Mouse (Mus musculus): Measurements from ENCODE around the gene Slc28a2. TPM values are rescaled to one million over a fixed set of nuclear protein-coding genes. Genes with fewer than 3 reads are reported as not detected.
"Not testable (repeated sequence)": the region's sequence is repeated elsewhere in the genome, so short reads cannot be mapped to it uniquely, and the experiment has no call there.

Gene Slc28a2
- not detected for total RNA-seq (2021)
- long read RNA-seq, experiment 1 = 0 reads
- long read RNA-seq, experiment 2 = 0 reads

DNA sequence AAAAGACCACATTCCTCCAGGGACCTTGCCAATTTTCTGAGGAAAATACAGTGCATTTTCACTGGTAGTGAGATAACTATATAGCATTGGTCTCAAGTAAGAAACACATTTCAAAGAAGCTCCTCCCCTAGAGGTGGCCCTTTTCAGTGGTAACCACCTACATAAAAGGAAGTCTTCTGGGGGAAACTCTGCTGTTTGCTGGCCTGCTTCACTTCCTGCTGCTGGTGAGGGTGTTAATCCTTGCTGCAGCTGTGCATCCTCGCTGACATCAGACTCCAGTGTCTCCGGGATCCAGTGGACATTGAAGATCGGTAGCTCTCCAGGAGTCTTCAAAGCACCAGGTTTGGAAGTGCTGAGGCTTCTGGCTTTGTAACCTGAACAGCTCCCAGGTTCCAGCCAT, at the start of gene Slc28a2:
Gene Slc28a2, plus strand, starts transcription at position 278 of the 400 bp plus-strand sequence.
- DNase-seq (ENCODE audit: low spot score in 2 of 2) = not testable (repeated sequence)

DNA sequence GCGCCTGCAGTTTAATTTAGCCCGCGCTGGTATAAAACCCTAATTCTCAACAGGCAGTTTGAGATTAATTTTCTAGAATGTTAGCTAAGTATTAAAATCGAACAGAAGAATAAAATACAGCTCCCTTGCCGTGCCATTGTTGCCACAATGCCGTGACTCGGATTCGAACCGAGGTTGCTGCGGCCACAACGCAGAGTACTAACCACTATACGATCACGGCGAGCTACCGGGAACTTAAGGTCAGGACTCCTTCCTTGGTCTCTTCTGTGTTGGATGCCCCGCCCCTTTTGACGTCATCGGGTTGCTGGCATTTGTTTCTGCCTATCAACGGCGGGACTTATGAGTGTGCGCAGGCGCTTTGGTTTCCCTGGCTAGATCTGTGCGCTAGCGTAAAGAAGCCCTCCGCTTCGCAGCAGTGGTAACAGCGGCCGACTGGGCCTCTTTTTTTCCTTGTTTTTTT, 49.0 kb upstream of the Slc28a2 start:
- DNase-seq (ENCODE audit: low spot score in 2 of 2) = peak; percentile 99

DNA sequence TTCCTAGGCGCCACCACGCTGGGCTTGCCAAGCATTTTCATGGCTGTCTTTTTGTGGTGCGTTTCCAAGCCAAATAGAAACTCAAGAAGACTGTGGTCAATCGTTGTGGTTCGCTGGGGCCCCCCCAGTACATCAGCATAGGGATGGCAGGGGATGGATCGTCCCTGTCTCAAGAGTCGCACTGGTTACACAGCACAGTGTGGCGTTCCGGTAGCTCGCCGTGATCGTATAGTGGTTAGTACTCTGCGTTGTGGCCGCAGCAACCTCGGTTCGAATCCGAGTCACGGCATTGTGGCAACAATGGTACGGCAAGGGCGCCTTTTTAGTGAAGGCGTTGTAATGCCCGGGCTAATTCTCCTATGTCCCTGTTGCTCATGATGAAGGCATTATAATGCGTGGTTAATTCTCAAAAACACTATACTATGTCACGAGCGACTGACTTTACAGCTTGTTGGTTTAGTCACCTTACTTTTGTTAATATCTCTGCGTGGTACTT, 48.5 kb upstream of the Slc28a2 start:
- peak; percentile 71 to 85 for DNase-seq (ENCODE audit: low spot score in 2 of 2)

DNA sequence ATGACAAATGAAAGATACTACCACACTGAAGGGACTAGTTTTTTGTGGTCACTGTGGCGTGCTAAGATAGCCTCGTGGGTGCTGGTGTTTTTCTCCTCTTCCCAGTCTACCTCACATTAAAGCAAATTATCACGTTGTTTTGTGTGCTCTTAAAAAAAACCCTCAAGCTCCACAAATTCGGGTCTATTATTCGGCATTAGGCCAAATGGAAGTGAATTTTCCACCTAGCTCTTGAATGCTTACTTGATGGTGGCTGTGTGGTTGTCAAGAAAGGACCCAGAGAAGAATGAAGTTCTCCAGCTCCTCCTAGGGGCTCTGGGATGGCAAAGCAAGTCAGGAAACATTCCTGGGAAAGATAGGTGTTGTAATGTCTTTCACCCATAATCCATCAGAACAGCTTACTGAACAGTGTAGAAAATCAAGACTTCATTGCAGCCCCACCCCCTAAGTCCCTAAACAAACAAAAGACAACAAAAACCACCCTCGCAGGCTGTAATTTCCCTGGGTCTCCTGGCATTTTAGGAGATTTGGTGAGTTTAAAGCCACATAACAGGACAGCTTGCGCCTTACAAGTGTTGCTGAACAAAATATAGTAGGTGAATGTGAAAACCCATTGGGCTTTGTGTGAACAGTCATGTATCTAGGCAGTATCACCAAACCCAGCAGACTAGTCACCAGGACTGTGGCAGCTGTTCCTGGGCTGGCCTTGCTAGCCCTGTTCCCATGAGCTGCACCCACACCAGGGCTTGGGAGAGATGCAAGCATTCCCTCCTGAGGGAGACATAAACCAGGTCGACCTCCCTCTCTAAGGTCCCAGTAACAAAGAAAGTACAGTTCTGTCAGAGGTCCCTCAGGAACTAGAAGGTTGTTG, 47.6 kb upstream of the Slc28a2 start:
- peak; percentile 35 to 75 for DNase-seq (ENCODE audit: low spot score in 2 of 2)

DNA sequence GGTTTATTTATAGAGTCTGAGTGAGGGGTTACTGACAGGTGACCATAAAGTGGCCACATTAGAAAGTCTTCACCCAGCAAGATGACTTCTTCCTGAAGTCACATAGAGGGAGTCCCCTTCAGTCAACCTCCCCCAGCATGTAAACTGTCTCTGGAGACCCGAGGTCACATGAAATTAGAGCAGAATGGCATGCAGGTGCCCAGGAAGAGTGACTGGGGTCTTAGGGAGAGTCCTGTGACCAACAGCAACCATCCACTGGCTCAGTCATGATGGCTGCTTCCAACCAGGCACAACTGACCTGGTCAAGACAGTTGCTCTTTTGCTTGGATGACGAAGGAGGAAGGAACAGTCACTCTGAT, 47.0 kb upstream of the Slc28a2 start:
- no peak for DNase-seq (ENCODE audit: low spot score in 2 of 2)

DNA sequence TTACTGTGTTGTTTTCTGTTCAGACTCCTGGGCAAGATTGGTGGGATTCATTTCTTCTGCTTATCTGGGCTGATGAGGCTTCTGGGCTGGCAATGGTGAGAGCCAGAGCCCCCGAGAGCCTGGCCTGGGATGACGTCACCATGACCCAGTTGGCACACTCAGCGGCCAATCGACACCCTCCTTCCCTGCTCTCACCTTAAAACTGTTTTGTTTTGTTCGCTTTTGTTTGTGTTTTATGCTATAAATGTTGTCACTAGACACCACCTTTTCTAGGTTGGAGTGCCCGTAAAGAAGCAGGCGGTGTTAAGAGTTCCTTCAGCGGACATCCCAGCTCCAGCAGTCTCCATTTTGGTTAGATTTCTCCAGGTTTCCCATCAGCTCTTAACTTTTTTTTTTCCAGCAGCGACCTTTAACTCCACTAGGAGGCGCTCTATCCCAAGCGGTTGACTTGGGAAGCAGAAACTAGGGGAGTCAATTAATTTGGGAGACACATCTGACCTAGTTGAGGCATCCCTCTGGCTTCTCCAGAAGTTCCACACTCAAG, 45.4 kb upstream of the Slc28a2 start:
- peak; percentile 69 to 78 for DNase-seq (ENCODE audit: low spot score in 2 of 2)

DNA sequence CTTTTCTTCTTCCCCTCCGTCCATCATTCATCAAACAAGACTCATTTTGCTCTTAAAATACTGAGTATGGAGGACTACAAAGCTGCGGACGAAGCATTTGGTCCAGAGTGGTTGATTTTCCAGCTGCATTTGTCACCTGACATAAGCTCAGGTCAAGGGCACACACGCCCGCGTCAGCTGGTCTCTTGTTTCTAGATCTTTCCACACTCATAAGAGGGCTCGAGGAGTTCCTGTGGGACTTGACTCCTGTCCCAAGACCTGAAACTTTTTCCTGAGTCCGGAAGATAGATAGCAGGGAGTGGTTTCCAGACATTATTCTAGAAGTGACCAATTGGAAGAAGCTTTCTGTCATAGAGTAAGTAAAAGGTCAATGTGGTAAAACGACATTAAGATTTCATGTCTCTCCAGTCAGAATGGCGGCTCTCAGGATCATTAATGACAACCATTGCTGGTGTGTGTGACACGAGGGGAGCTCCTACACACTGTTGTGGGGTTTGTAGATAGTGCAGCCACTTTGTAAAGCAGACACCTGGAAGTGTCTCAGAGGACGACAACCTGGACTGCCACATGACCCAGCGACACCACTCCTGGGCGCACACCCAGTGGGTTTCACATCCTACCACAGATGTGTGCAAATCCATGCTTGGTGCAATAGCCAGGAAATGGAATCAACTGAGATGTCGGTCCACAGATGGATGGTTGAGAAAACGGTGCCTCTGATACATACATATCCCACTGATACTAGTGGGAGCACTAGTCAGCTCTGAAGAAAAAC, 44.8 kb upstream of the Slc28a2 start:
- DNase-seq (ENCODE audit: low spot score in 2 of 2) = no peak

DNA sequence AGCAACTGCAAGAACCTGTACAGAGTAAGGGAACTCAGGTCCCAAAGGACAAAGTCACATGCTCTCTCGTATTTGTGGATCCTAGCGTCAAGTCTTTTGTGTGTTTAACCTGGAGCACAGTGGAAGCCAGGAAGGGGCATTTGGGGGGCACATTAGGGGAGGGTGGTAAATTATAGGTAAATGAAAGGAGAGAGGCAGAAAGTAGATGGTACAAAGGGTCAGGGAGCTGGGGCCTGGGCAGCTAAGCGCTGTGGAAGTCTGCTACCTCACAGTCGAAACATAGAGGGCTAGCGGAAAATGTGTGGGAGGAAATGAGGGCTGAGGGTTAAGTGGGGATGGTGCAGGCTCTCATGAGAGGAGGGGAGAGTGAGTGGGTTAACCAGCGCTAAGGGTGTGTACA, 44.2 kb upstream of the Slc28a2 start:
- DNase-seq (ENCODE audit: low spot score in 2 of 2) = no peak

DNA sequence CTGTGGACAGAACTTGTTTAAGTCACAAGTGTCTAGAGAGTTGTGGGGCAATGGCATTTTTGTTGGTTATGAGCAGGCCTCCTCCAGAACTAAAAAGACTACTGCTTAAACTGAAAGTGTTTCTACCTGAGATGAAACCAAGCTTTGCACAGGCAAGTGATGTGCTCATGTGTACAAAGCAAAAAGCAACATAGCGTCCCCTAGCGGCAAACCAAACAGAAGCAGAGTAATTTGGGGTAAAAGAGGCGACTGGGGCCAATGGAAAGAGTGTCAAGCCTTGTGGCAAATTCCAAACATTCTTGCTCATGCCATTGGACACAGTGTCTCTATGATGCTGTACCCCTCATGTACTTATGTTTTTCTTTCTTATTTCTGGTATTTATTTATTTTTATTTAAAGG, 41.2 kb upstream of the Slc28a2 start:
- DNase-seq (ENCODE audit: low spot score in 2 of 2) = no peak

DNA sequence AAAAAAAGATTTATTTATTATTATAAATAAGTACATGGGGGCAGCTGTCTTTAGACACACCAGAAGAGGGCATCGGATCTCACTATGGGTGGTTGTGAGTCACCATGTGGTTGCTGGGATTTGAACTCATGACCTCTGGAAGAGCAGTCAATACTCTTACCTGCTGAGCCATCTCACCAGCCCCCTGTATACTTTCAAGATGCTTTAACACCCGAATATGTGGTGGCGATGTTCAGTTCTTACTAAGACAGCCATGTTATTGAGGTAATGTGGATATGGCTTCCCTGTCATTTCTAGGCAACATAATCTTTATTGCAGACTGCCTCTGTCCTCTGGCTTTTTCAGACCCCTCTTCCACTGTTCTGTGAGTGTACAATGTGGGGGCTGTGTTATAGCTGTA, 39.1 kb upstream of the Slc28a2 start:
- not testable (repeated sequence) for DNase-seq (ENCODE audit: low spot score in 2 of 2)

DNA sequence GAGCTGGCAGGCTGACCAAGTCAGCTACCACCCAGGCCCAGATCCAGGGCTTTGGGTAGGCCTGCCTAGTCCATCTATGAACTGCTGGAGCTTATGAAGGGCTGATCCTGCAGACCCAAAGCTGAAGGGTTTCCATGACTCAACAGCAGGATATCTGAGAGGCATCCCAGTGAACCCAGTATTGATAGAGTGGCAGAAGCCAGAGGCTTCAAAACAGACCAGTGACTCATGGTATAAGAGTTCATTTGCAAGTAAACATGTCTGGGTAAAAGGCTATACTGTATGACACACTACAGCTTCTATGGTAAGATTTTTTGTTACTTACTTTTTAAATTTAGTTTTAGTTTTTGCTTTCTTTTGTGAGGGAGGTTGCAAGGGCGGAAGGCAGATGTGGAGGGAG, 30.1 kb upstream of the Slc28a2 start:
- DNase-seq (ENCODE audit: low spot score in 2 of 2) = no peak

DNA sequence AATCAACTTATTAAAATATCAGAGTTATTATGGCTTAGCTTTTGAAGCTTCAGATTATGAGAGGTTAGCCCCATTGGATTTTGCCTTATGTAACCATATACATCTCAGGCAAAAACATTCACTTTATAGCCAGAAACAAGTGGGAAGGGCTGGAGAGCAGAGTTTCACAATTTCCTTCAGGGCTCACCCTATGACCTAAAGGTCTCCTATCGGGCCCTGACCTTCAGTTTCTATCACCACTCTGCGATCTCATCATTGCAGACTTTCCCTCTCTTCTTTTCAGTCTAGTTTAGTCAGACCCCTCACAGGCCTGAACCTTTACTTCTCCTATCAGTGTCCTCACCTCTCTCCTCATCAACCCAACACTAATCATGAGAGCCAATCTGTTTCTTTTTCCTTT, 18.7 kb upstream of the Slc28a2 start:
- DNase-seq (ENCODE audit: low spot score in 2 of 2) = no peak

DNA sequence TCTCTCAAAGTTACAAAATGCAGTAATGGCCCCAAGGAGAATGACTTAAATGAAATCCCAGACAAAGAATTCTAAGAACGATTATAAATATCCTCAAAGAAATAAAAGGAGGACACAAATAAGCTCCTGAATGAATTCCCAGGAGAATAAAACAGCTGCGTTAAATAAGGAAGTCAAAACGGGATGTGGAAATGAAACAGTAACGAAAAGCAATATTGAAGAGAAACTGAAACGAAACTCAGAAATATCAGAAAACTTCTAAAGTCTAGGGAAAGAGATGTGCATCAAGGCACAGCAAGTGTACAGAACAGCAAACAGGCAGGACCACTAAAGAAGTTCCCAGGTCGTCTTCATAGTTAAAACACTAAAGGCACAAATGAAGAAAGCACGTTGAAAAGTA, 17.3 kb upstream of the Slc28a2 start:
- DNase-seq (ENCODE audit: low spot score in 2 of 2) = no peak

DNA sequence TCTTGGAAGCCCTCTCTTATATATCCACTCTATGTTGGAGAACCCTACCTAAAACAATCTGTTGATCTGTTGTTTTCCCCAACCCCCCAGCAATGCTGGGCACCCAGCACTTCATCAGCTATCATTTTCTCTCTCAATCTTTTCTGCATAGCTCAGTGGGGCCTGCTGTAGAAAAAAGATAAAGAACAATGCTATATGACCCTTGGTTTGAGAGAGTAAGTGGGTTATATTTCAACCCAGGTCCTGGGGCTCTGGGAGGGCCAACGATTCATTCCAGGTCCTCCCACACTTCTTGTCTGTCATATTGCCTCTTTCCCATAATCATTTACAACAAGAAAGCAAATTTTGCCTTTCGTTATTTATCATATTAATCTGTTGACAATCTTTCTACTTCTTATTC, 368 bp downstream of the Slc28a2 start:
- DNase-seq (ENCODE audit: low spot score in 2 of 2) = not testable (repeated sequence)

DNA sequence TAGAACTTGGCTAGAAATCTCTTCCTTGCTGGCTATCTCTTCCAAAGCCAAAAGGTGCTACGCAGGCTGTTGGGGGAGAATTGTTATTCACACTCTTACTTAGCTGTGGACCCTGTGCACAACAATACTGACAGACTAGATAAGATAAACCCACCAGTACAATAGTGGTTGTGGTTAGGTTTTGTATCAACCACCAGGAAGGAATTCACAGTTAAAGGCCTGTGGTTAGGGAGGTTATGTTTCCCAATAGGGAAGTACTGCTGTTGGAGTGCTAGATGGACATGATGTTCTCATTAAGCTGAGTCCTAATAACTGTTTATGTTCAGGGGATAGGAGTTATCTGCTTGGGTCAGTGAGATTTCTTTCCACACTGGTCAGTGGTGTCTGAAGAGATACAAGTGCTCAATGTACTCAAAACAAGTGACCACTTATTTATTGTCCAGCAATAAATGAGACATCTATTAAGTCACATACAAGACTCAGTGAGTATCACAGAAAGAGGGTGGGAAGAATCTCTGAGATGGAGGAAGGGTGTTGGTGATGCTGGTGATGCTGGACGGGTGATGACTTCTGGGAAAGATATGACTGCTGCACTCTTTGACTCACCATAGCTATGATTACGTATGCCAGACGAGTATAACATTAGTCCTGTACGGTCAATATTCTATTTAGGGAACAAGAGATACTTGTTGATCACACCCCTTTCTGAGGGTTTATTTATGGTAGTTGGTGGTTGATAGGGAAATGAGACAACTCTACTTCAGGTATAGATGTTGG, 12.6 kb downstream of the Slc28a2 start:
- DNase-seq (ENCODE audit: low spot score in 2 of 2) = not testable (repeated sequence)

DNA sequence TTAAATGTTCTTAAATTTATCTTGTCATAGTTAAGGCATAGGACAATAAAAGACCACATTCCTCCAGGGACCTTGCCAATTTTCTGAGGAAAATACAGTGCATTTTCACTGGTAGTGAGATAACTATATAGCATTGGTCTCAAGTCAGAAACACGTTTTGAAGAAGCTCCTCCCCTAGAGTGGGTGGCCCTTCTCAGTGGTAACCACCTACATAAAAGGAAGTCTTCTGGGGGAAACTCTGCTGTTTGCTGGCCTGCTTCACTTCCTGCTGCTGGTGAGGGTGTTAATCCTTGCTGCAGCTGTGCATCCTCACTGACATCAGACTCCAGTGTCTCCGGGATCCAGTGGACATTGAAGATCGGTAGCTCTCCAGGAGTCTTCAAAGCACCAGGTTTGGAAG, 14.2 kb downstream of the Slc28a2 start:
- DNase-seq (ENCODE audit: low spot score in 2 of 2) = not testable (repeated sequence)

DNA sequence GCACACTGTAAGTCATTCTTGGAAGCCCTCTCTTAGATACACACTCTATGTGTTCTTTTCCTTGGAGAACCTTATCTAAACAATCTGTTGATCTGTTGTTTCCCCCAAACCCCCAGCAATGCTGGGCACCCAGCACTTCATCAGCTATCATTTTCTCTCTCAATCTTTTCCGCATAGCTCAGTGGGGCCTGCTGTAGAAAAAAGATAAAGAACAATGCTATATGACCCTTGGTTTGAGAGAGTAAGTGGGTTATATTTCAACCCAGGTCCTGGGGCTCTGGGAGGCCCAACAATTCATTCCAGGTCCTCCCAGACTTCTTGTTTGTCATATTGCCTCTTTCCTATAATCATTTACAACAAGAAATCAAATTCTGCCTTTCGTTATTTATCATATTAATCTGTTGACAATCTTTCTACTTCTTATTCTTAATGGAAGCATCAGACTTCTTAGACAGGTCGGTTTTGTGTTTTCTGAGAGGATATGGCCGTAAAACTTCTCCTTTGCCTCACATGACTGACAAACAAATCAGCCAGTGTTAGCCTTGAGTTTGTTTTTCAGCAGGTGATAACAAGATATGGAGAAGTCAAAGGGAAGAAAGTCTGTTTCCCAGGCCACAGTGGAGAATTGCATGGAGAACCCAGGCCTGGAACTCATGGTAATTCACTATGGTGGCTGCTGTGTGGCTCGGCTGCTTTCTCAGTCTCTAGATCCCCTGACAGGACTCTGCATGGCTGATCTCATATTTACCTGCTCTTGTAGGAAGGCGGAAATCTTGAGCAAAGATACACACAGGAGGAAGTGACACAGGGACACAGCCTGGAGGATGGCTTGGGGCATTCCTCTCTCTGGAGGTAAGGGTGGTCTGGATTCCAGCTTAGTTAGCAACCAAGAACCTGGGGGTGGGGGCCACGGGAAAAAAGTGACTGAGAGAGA, 15.0 kb downstream of the Slc28a2 start:
- DNase-seq (ENCODE audit: low spot score in 2 of 2) = no peak

DNA sequence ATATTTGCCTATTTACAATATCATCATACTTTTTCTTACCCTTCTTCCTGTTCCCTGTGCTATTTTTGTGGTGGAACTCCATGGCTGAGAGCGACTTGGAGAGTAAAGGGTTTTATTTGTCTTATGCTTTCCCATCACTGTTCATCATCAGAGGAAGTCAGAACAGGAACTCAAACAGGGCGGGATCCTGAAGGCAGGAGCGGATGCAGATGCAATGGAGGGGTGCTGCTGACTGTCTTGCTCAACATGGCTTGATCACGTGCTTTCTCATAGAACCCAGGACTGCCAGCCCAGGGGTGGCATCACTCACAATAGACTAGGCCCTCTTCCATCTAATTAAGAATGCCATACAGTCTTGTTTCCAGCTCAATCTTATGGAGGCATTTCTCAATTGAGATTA, 24.1 kb downstream of the Slc28a2 start:
- DNase-seq (ENCODE audit: low spot score in 2 of 2) = no peak

DNA sequence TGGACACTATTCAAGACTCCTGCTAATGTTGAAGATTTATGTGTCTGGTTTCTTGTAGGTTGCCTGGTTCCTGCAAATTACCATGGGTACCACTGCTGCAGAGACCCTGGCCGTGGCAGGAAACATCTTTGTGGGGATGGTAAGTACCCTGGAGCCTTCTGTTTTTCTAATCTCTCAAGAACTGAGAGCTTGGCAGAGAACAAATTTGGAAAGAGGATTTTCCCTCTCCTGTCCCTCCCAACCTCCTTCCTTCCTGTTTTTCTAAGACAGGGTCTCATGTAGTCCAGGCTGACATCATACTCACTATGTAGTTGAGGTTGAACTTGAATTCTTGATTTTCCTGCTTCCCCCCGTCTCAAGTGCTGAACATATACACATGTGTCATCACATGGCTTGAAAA, 26.1 kb downstream of the Slc28a2 start:
- DNase-seq (ENCODE audit: low spot score in 2 of 2) = no peak

DNA sequence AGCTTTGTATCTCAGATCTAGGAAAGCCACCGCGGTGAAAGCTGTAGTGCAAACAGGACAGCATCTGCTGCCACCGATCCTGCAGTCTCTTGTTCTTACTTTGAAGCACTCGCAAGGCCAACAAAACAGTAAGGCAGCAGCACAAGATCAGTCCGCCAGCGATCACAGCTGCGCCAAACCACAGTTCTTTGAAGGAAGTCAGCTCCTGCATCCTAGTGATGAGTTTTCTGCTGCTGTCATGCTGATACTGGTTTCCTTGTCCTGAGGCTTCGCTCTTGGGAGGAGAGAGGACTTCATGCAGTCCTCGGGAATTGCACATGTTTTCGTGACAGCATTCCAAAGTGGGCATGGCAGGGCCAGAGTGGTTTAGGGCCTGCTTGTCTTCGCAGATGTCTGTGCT, 40.6 kb downstream of the Slc28a2 start:
- DNase-seq (ENCODE audit: low spot score in 2 of 2) = no peak
